Mouse (Mus musculus): ENCODE data around the gene Yae1d1. TPM values are rescaled to one million over a fixed set of nuclear protein-coding genes. Genes with fewer than 3 reads are reported as not detected.

Yae1d1 gene
- 72.7 and 73.5 TPM in 2 replicates for polyA plus RNA-seq (2015; fragmentation: Nextera tagmentation; extraction: Ambion mirVana)

GRCm38 (mm10) chr13:17992697-17993514, at the start of gene Yae1d1:
Gene Yae1d1 (minus strand): TSS chr13:17993349.
- peak; percentile 94 for ATAC-seq (ENCODE audit: insufficient number of reproducible peaks, low FRiP score, low TSS enrichment, low read depth)
- Histone ChIP-seq H3K36me3 (0 out of 2 replicates have a peak, but pooled peaks cover 2% of the 10 kb centered on the region), H3K27ac (peak within 1 kb of the TSS; percentile 87), H3K27me3 (no peaks in the 10 kb centered on the region), H3K4me2 (peak within 1 kb of the TSS; percentile 67), H3K9ac (peak within 1 kb of the TSS; percentile 73), H3K4me1 (peaks cover 4% of the 10 kb centered on the region; the same call in 1 of the 2 replicates), H3K4me3 (peak within 1 kb of the TSS; percentile 80), H3K9me3 (no peaks in the 10 kb centered on the region)
- under 1% methylated on average over 54 of the region's 54 CpGs for WGBS

DNA sequence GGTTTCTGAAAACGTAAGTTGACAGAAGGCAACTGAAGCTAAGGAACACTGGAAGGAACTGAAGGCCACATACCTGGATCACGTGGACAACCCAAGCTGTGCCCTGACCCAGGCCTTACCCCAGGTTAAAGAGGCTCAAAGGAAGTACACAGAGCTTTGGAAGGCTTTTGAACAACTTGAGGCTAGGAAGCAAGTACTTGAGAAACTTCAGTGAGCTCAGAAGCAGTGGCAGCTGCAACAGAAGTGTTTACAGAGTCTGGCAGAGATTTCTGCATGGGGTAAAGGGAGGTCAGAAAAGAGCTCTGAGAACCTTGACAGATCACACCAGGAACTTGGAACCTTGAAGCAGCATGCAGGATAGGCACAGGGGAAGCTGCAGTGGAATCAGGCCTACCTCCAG, 45.7 kb upstream of the Yae1d1 start:
- no peak overlapping the region for H3K4me2 ChIP-seq
- no peaks in the 10 kb centered on the region for H3K36me3 ChIP-seq
- no peaks in the 10 kb centered on the region for H3K27me3 ChIP-seq
- WGBS, result 67% methylated on average over 2 of the region's 2 CpGs
- ATAC-seq (ENCODE audit: insufficient number of reproducible peaks, low FRiP score, low TSS enrichment, low read depth), result no peak
- H3K27ac ChIP-seq, result no peak overlapping the region
- no peak overlapping the region for H3K9ac ChIP-seq
- H3K4me1 ChIP-seq, result no peaks in the 10 kb centered on the region
- no peaks in the 10 kb centered on the region for H3K9me3 ChIP-seq
- no peak overlapping the region for H3K4me3 ChIP-seq

- no peaks in the 10 kb centered on the region for H3K9me3 ChIP-seq
- WGBS, result 72% methylated on average over 3 of the region's 3 CpGs
These were observed 23.5 kb upstream of the Yae1d1 start for GRCm38 (mm10) chr13:18016604-18017003.

GRCm38 (mm10) chr13:18013205-18013604, 20.1 kb upstream of the Yae1d1 start:
- Histone ChIP-seq H3K4me3 (no peak overlapping the region), H3K4me1 (no peaks in the 10 kb centered on the region), H3K27ac (no peak overlapping the region), H3K36me3 (no peaks in the 10 kb centered on the region), H3K9ac (no peak overlapping the region), H3K9me3 (no peaks in the 10 kb centered on the region), H3K27me3 (no peaks in the 10 kb centered on the region), H3K4me2 (no peak overlapping the region)
- no peak for ATAC-seq (ENCODE audit: insufficient number of reproducible peaks, low FRiP score, low TSS enrichment, low read depth)
- 59% methylated on average over 6 of the region's 6 CpGs for WGBS

More at GRCm38 (mm10) chr13:18016604-18017003, 23.5 kb upstream of the Yae1d1 start:
- Histone ChIP-seq H3K27ac (no peak overlapping the region), H3K36me3 (no peaks in the 10 kb centered on the region), H3K27me3 (no peaks in the 10 kb centered on the region), H3K4me3 (no peak overlapping the region), H3K4me1 (no peaks in the 10 kb centered on the region), H3K9ac (no peak overlapping the region), H3K4me2 (no peak overlapping the region)
- ATAC-seq (ENCODE audit: insufficient number of reproducible peaks, low FRiP score, low TSS enrichment, low read depth), result no peak

DNA sequence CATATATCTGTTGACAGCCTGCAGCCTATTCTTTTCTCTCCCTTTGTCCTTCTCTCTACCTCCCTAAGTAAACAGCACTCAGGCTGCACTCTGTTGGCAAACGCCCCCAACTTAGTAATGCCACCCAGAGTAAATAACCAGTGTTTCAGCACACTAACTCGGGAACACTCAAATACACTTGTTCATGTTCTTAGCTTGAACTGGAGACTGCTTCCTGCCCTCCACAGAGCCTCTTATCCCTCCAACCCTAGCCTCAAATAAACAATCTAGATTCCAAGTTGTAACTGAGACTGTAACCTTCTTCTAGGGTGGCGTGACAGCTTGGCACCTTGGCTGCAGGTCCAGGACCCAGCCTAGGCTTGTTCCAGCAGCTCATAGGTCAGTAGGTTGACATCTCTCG, 17.9 kb upstream of the Yae1d1 start:
- no peaks in the 10 kb centered on the region for H3K27me3 ChIP-seq
- WGBS, result 68% methylated on average over 4 of the region's 4 CpGs
- H3K27ac ChIP-seq, result no peak overlapping the region
- no peaks in the 10 kb centered on the region for H3K4me1 ChIP-seq
- H3K9ac ChIP-seq, result no peak overlapping the region
- no peaks in the 10 kb centered on the region for H3K9me3 ChIP-seq
- no peak for ATAC-seq (ENCODE audit: insufficient number of reproducible peaks, low FRiP score, low TSS enrichment, low read depth)
- no peaks in the 10 kb centered on the region for H3K36me3 ChIP-seq
- H3K4me3 ChIP-seq, result no peak overlapping the region
- H3K4me2 ChIP-seq, result no peak overlapping the region

DNA sequence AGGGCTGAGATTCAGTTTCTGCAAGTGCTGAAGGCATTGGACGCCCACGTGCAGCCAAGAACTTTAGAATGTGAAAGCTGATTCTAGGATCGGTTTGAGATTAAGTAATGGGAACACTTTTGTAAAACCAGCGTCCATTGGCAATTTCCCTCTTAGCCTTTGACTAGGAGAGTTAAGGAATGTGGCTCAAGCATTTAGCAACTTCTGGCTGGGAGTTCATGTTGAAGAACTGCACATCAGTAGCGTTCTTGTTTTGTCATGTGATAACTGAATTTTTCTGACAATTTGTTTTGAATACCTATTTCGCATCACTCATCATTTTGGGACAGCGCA, 332 bp upstream of the Yae1d1 start:
- H3K4me2 ChIP-seq, result peak overlapping the region; percentile 67
- H3K9me3 ChIP-seq, result no peaks in the 10 kb centered on the region
- ATAC-seq (ENCODE audit: insufficient number of reproducible peaks, low FRiP score, low TSS enrichment, low read depth), result no peak
- peak overlapping the region; percentile 87; the same call in 1 of the 2 replicates for H3K27ac ChIP-seq
- H3K27me3 ChIP-seq, result no peaks in the 10 kb centered on the region
- peak overlapping the region; percentile 80 for H3K4me3 ChIP-seq
- 32% methylated on average over 7 of the region's 7 CpGs for WGBS
- H3K36me3 ChIP-seq, result 0 out of 2 replicates have a peak, but pooled peaks cover 2% of the 10 kb centered on the region
- H3K9ac ChIP-seq, result 0 out of 2 replicates have a peak overlapping the region, but pooled peaks have one; percentile 28
- H3K4me1 ChIP-seq, result peaks cover 4% of the 10 kb centered on the region; the same call in 1 of the 2 replicates

DNA sequence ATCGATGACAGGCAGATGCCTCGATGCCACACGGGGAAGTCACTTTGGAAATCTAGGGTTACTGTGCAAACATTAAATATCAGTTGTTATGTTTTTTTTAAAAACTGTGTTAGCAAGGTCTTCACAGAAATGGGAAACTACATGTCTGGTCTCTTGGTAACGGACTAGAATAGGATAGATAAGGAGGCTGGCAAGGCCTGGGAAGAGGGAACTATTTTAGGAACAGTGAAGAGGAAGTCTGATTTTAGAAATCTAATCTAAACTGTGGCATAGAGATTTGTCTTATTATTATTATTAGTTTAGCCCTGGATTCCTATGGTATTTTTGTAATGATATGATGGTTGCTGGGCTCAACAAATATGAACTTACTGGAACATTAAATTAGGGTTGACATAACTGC, 1.1 kb downstream of the Yae1d1 start:
- WGBS, result 84% methylated on average over 4 of the region's 4 CpGs
- Histone ChIP-seq H3K27me3 (no peaks in the 10 kb centered on the region), H3K4me1 (peaks cover 4% of the 10 kb centered on the region; the same call in 1 of the 2 replicates), H3K27ac (no peak overlapping the region), H3K4me2 (peak overlapping the region; percentile 67), H3K36me3 (peaks cover 9% of the 10 kb centered on the region), H3K9me3 (no peaks in the 10 kb centered on the region), H3K9ac (no peak overlapping the region), H3K4me3 (peak overlapping the region; percentile 80)
- no peak for ATAC-seq (ENCODE audit: insufficient number of reproducible peaks, low FRiP score, low TSS enrichment, low read depth)

DNA sequence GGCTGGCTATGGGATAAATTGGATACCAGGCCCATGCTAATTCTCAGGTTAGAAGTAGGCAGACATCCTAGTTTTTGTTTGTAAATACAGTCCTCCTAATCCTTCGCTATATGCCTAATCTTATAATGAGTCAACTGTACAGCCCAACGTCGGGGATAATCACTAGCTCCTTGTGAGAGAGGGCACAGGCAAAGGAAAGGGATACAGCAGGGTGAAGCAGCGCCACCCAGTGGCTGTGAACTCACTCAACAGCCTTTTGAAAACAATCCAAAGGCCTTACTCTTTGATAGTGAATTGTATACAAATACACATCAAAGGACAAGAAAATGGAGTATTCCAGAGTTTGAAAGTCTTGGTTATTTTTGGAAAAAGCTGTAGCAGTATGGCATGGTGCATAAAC, 10.0 kb downstream of the Yae1d1 start:
- H3K36me3 ChIP-seq, result peaks cover 44% of the 10 kb centered on the region
- ATAC-seq (ENCODE audit: insufficient number of reproducible peaks, low FRiP score, low TSS enrichment, low read depth), result no peak
- WGBS, result 62% methylated on average over 4 of the region's 4 CpGs
- H3K9ac ChIP-seq, result no peak overlapping the region
- H3K4me2 ChIP-seq, result no peak overlapping the region
- no peak overlapping the region for H3K4me3 ChIP-seq
- no peaks in the 10 kb centered on the region for H3K4me1 ChIP-seq
- H3K9me3 ChIP-seq, result no peaks in the 10 kb centered on the region
- H3K27me3 ChIP-seq, result no peaks in the 10 kb centered on the region
- no peak overlapping the region for H3K27ac ChIP-seq

GRCm38 (mm10) chr13:17982634-17983033, 10.5 kb downstream of the Yae1d1 start:
- Histone ChIP-seq H3K4me2 (no peak overlapping the region), H3K27me3 (no peaks in the 10 kb centered on the region), H3K36me3 (peaks cover 41% of the 10 kb centered on the region), H3K27ac (no peak overlapping the region), H3K4me1 (no peaks in the 10 kb centered on the region), H3K4me3 (no peak overlapping the region), H3K9ac (no peak overlapping the region), H3K9me3 (no peaks in the 10 kb centered on the region)
- WGBS, result 87% methylated on average over 5 of the region's 5 CpGs
- ATAC-seq (ENCODE audit: insufficient number of reproducible peaks, low FRiP score, low TSS enrichment, low read depth), result no peak

GRCm38 (mm10) chr13:17976854-17977739, 16.1 kb downstream of the Yae1d1 start:
- no peak for ATAC-seq (ENCODE audit: insufficient number of reproducible peaks, low FRiP score, low TSS enrichment, low read depth)
- 78% methylated on average over 8 of the region's 8 CpGs for WGBS
- no peak overlapping the region for H3K4me2 ChIP-seq

DNA sequence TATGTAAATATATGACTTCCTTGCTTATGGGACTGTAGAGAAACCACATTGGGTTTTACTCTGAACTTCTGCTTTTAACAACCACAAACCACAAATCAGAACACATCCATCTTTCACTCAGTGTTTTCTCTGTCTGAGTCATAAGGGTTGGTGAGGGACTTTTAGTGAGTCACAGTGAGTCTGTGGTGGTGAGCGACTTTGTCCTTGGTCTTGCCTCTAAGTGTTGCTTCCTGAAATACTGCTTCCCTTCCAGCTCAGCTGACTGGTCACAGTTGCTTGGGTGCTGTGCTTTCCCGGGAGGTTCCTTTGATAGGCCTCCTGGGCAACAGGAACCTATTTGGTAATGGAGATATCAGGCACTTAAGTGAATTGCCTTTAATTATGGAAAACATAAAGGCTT, 17.3 kb downstream of the Yae1d1 start:
- Histone ChIP-seq H3K9ac (no peak overlapping the region), H3K27me3 (no peaks in the 10 kb centered on the region), H3K27ac (no peak overlapping the region), H3K9me3 (no peaks in the 10 kb centered on the region), H3K4me1 (no peaks in the 10 kb centered on the region), H3K4me3 (no peak overlapping the region), H3K36me3 (no peaks in the 10 kb centered on the region), H3K4me2 (no peak overlapping the region)
- WGBS, result 41% methylated on average over 2 of the region's 2 CpGs
- no peak for ATAC-seq (ENCODE audit: insufficient number of reproducible peaks, low FRiP score, low TSS enrichment, low read depth)

More at GRCm38 (mm10) chr13:17976854-17977739, 16.1 kb downstream of the Yae1d1 start:
- Histone ChIP-seq H3K27me3 (no peaks in the 10 kb centered on the region), H3K36me3 (peaks cover 2% of the 10 kb centered on the region; the same call in 1 of the 2 replicates), H3K27ac (no peak overlapping the region), H3K4me3 (no peak overlapping the region), H3K9me3 (no peaks in the 10 kb centered on the region), H3K4me1 (no peaks in the 10 kb centered on the region), H3K9ac (no peak overlapping the region)

GRCm38 (mm10) chr13:17975457-17975856, 17.7 kb downstream of the Yae1d1 start:
- no peak overlapping the region for H3K9ac ChIP-seq
- no peak overlapping the region for H3K27ac ChIP-seq
- 79% methylated on average over 1 of the region's 1 CpGs for WGBS
- no peak overlapping the region for H3K4me3 ChIP-seq
- no peak overlapping the region for H3K4me2 ChIP-seq
- H3K4me1 ChIP-seq, result no peaks in the 10 kb centered on the region
- no peaks in the 10 kb centered on the region for H3K9me3 ChIP-seq
- H3K27me3 ChIP-seq, result no peaks in the 10 kb centered on the region
- no peak for ATAC-seq (ENCODE audit: insufficient number of reproducible peaks, low FRiP score, low TSS enrichment, low read depth)
- no peaks in the 10 kb centered on the region for H3K36me3 ChIP-seq
